Mouse (Mus musculus) midbrain, embryonic 13.5 days (tissue): Measurements from ENCODE around the gene Insrr. TPM values are rescaled to one million over a fixed set of nuclear protein-coding genes. Genes with fewer than 3 reads are reported as not detected.
"Not testable (repeated sequence)": the region's sequence is repeated elsewhere in the genome, so short reads cannot be mapped to it uniquely, and the experiment has no call there.

Experiments
- ATAC-seq: fragments of 200-750 bp; cut with Nextera tagmentation; 2 replicates; pipeline ENCODE4 v1.8.0; 2017; ENCODE audit warnings: mild to moderate bottlenecking, moderate TSS enrichment, moderate library complexity
- H3K27ac ChIP-seq: fragments of 300-500 bp; sonication (generic); 2 replicates; pipeline ENCODE4 v1.5.1; 2015; ENCODE audit warnings: inconsistent platforms, mild to moderate bottlenecking, moderate library complexity
- H3K27me3 ChIP-seq: fragments of 300-500 bp; sonication (generic); 2 replicates; pipeline ENCODE4 v1.6.1; 2015; ENCODE audit warnings: mild to moderate bottlenecking, inconsistent platforms
- H3K36me3 ChIP-seq: fragments of 300-500 bp; sonication (generic); 2 replicates; pipeline ENCODE4 v1.6.1; 2015; ENCODE audit warnings: mild to moderate bottlenecking, inconsistent platforms
- H3K4me1 ChIP-seq: fragments of 300-500 bp; sonication (generic); replicated peaks from 2 replicates; pipeline ENCODE4 v1.6.1; 2015; ENCODE audit warnings: inconsistent platforms
- H3K4me2 ChIP-seq: fragments of 300-500 bp; sonication (generic); replicated peaks from 2 replicates; pipeline ENCODE4 v1.6.1; 2015; ENCODE audit warnings: moderate library complexity, mild to moderate bottlenecking, inconsistent platforms
- H3K4me3 ChIP-seq: fragments of 300-500 bp; sonication (generic); replicated peaks from 2 replicates; pipeline ENCODE4 v1.5.1; 2015; ENCODE audit warnings: mild to moderate bottlenecking, inconsistent platforms
- H3K9ac ChIP-seq: fragments of 300-500 bp; sonication (generic); replicated peaks from 2 replicates; pipeline ENCODE4 v1.6.1; 2015; ENCODE audit warnings: mild to moderate bottlenecking, inconsistent platforms
- H3K9me3 ChIP-seq: fragments of 300-500 bp; sonication (generic); 2 replicates; pipeline ENCODE4 v1.6.1; 2016; ENCODE audit warnings: mild to moderate bottlenecking, inconsistent platforms
- WGBS: fragments of 180-500 bp; shearing (Covaris S2); methylation state at CpG from one replicate; pipeline ENCODE4 v1.1.7; 2015; 5-methylcytosine and 5-hydroxymethylcytosine counted together
- polyA plus RNA-seq: library from polyadenylated mRNA; unstranded; fragments of >200 nt; fragmentation: Nextera tagmentation; extraction: Ambion mirVana; gene quantifications from 2 replicates; pipeline ENCODE4 v1.2.1, GENCODE M21; 2015

The Insrr gene
- polyA plus RNA-seq, 1 experiment from 2014 or later: 0.87 TPM

- no peak overlapping the region for H3K4me3 ChIP-seq
- no peak overlapping the region for H3K27ac ChIP-seq
- H3K27me3 ChIP-seq: no peaks in the 10 kb centered on the region
- H3K9me3 ChIP-seq: no peaks in the 10 kb centered on the region
- ATAC-seq: no peak
- WGBS: 89% methylated on average over 4 of the region's 4 CpGs
- no peak overlapping the region for H3K4me2 ChIP-seq
- H3K4me1 ChIP-seq: no peaks in the 10 kb centered on the region
- H3K9ac ChIP-seq: no peak overlapping the region
- H3K36me3 ChIP-seq: no peaks in the 10 kb centered on the region
Measured at GRCm38 (mm10) chr3:87844981-87845380, 48.2 kb downstream of the Insrr start.

- Histone ChIP-seq H3K9ac (no peak overlapping the region), H3K4me1 (no peaks in the 10 kb centered on the region), H3K4me2 (no peak overlapping the region), H3K9me3 (no peaks in the 10 kb centered on the region), H3K36me3 (no peaks in the 10 kb centered on the region), H3K27me3 (no peaks in the 10 kb centered on the region), H3K27ac (no peak overlapping the region), H3K4me3 (no peak overlapping the region)
- WGBS: 58% methylated on average over 4 of the region's 4 CpGs
- ATAC-seq: no peak
Measured at GRCm38 (mm10) chr3:87846186-87846585, 49.4 kb downstream of the Insrr start.

GRCm38 (mm10) chr3:87846650-87847110 is 49.9 kb downstream of the Insrr start, which contains the start of gene Sh2d2a:
Gene Sh2d2a (plus strand): TSS chr3:87846755.
- Histone ChIP-seq H3K36me3 (no peaks in the 10 kb centered on the region), H3K4me1 (no peaks in the 10 kb centered on the region), H3K4me2 (no peak within 1 kb of the TSS), H3K4me3 (no peak within 1 kb of the TSS), H3K9ac (no peak within 1 kb of the TSS), H3K27ac (no peak within 1 kb of the TSS), H3K9me3 (no peaks in the 10 kb centered on the region), H3K27me3 (no peaks in the 10 kb centered on the region)
- 77% methylated on average over 7 of the region's 7 CpGs for whole genome bisulfite sequencing
- no peak for ATAC-seq

GRCm38 (mm10) chr3:87847680-87848079 is 50.9 kb downstream of the Insrr start:
- no peak overlapping the region for H3K9ac ChIP-seq
- no peak overlapping the region for H3K4me2 ChIP-seq
- no peaks in the 10 kb centered on the region for H3K4me1 ChIP-seq
- ATAC-seq: no peak
- no peaks in the 10 kb centered on the region for H3K36me3 ChIP-seq
- H3K9me3 ChIP-seq: no peaks in the 10 kb centered on the region
- H3K4me3 ChIP-seq: no peak overlapping the region
- 77% methylated on average over 5 of the region's 5 CpGs for WGBS
- no peak overlapping the region for H3K27ac ChIP-seq
- H3K27me3 ChIP-seq: no peaks in the 10 kb centered on the region

GRCm38 (mm10) chr3:87849117-87849516 is 52.4 kb downstream of the Insrr start:
- no peak overlapping the region for H3K27ac ChIP-seq
- H3K4me2 ChIP-seq: no peak overlapping the region
- H3K4me3 ChIP-seq: no peak overlapping the region
- no peaks in the 10 kb centered on the region for H3K27me3 ChIP-seq
- 89% methylated on average over 14 of the region's 14 CpGs for WGBS
- no peak for ATAC-seq
- peaks cover 10% of the 10 kb centered on the region for H3K4me1 ChIP-seq
- no peaks in the 10 kb centered on the region for H3K36me3 ChIP-seq
- no peak overlapping the region for H3K9ac ChIP-seq
- no peaks in the 10 kb centered on the region for H3K9me3 ChIP-seq

- Histone ChIP-seq H3K36me3 (peaks cover 43% of the 10 kb centered on the region), H3K4me1 (peaks cover 12% of the 10 kb centered on the region), H3K9me3 (no peaks in the 10 kb centered on the region), H3K4me2 (no peak overlapping the region), H3K9ac (no peak overlapping the region), H3K27me3 (no peaks in the 10 kb centered on the region), H3K27ac (peak overlapping the region; percentile 25; the same call in 1 of the 2 replicates), H3K4me3 (no peak overlapping the region)
- no peak for ATAC-seq
- WGBS: 76% methylated on average over 7 of the region's 7 CpGs
Measured at GRCm38 (mm10) chr3:87854795-87855568, 58.2 kb downstream of the Insrr start.

- H3K27ac ChIP-seq: no peak overlapping the region
- H3K9me3 ChIP-seq: no peaks in the 10 kb centered on the region
- H3K9ac ChIP-seq: no peak overlapping the region
- H3K27me3 ChIP-seq: no peaks in the 10 kb centered on the region
- ATAC-seq: no peak
- H3K36me3 ChIP-seq: peaks cover 50% of the 10 kb centered on the region
- H3K4me3 ChIP-seq: no peak overlapping the region
- H3K4me2 ChIP-seq: no peak overlapping the region
- 88% methylated on average over 8 of the region's 8 CpGs for WGBS
- H3K4me1 ChIP-seq: peaks cover 12% of the 10 kb centered on the region
Measured at GRCm38 (mm10) chr3:87855936-87856335, 59.2 kb downstream of the Insrr start.

GRCm38 (mm10) chr3:87857666-87858065 is 60.9 kb downstream of the Insrr start:
- no peak overlapping the region for H3K4me2 ChIP-seq
- H3K27ac ChIP-seq: no peak overlapping the region
- H3K4me3 ChIP-seq: no peak overlapping the region
- H3K9me3 ChIP-seq: no peaks in the 10 kb centered on the region
- WGBS: 96% methylated on average over 8 of the region's 8 CpGs
- H3K27me3 ChIP-seq: no peaks in the 10 kb centered on the region
- H3K36me3 ChIP-seq: peaks cover 66% of the 10 kb centered on the region
- H3K9ac ChIP-seq: no peak overlapping the region
- H3K4me1 ChIP-seq: peaks cover 12% of the 10 kb centered on the region
- no peak for ATAC-seq

- H3K9ac ChIP-seq: no peak overlapping the region
- 29% methylated on average over 3 of the region's 3 CpGs for WGBS
- no peaks in the 10 kb centered on the region for H3K27me3 ChIP-seq
- H3K27ac ChIP-seq: no peak overlapping the region; the same call in 1 of the 2 replicates
- H3K4me3 ChIP-seq: no peak overlapping the region
- no peaks in the 10 kb centered on the region for H3K9me3 ChIP-seq
- H3K4me1 ChIP-seq: no peaks in the 10 kb centered on the region
- peak; percentile 66; the same call in 1 of the 2 replicates for ATAC-seq
- H3K4me2 ChIP-seq: no peak overlapping the region
- H3K36me3 ChIP-seq: peaks cover 83% of the 10 kb centered on the region
Measured at GRCm38 (mm10) chr3:87859813-87860212, 63.1 kb downstream of the Insrr start.

GRCm38 (mm10) chr3:87864111-87864510 is 67.4 kb downstream of the Insrr start:
- ATAC-seq, H3K4me3 ChIP-seq, H3K9ac ChIP-seq, H3K27me3 ChIP-seq, H3K4me2 ChIP-seq, H3K27ac ChIP-seq, H3K9me3 ChIP-seq, H3K4me1 ChIP-seq: not testable (repeated sequence)
- 94% methylated on average over 4 of the region's 4 CpGs for WGBS
- H3K36me3 ChIP-seq: peaks cover 91% of the 10 kb centered on the region
